Mouse (Mus musculus) kidney, embryonic 15.5 days (tissue): ENCODE results near the gene Gsdma3. TPM values are rescaled to one million over a fixed set of nuclear protein-coding genes. Genes with fewer than 3 reads are reported as not detected.
"Not testable (repeated sequence)": the region's sequence is repeated elsewhere in the genome, so short reads cannot be mapped to it uniquely, and the experiment has no call there.

ENCODE experiments used
- ATAC-seq: fragments of 200-750 bp; cut with Nextera tagmentation; replicated peaks from 2 replicates; pipeline ENCODE4 v1.8.0; 2017; ENCODE audit warnings: moderate TSS enrichment; ENCODE audit not compliant: low FRiP score
- H3K27ac ChIP-seq: fragments of 300-500 bp; sonication (generic); 2 replicates; pipeline ENCODE4 v1.5.1; 2015; ENCODE audit warnings: mild to moderate bottlenecking, inconsistent platforms
- H3K27me3 ChIP-seq: fragments of 300-500 bp; sonication (generic); 2 replicates; pipeline ENCODE4 v1.6.1; 2015; ENCODE audit warnings: inconsistent platforms
- H3K36me3 ChIP-seq: fragments of 300-500 bp; sonication (generic); 2 replicates; pipeline ENCODE4 v1.6.1; 2015; ENCODE audit warnings: inconsistent platforms
- H3K4me1 ChIP-seq: fragments of 300-500 bp; sonication (generic); 2 replicates; pipeline ENCODE4 v1.6.1; 2015; ENCODE audit warnings: inconsistent platforms
- H3K4me2 ChIP-seq: fragments of 300-500 bp; sonication (generic); 2 replicates; pipeline ENCODE4 v1.6.1; 2015; ENCODE audit warnings: moderate library complexity, mild to moderate bottlenecking, inconsistent platforms
- H3K4me3 ChIP-seq: fragments of 300-500 bp; sonication (generic); replicated peaks from 2 replicates; pipeline ENCODE4 v1.5.1; 2015; ENCODE audit warnings: mild to moderate bottlenecking, inconsistent platforms
- H3K9ac ChIP-seq: fragments of 300-500 bp; sonication (generic); 2 replicates; pipeline ENCODE4 v1.6.1; 2015; ENCODE audit warnings: mild to moderate bottlenecking, inconsistent platforms
- H3K9me3 ChIP-seq: fragments of 300-500 bp; sonication (generic); replicated peaks from 2 replicates; pipeline ENCODE4 v1.6.1; 2016; ENCODE audit warnings: inconsistent platforms
- WGBS: fragments of 180-500 bp; shearing (Covaris S2); methylation state at CpG from one replicate; pipeline ENCODE4 v1.1.7; 2015; ENCODE audit warnings: mixed read lengths; 5-methylcytosine and 5-hydroxymethylcytosine counted together
- polyA plus RNA-seq: library from polyadenylated mRNA; unstranded; fragments of >200 nt; fragmentation: Nextera tagmentation; extraction: Ambion mirVana; gene quantifications from 2 replicates; pipeline ENCODE4 v1.2.1, GENCODE M21; 2015

Gsdma3 gene
- polyA plus RNA-seq, 1 experiment from 2014 or later, result not detected

DNA sequence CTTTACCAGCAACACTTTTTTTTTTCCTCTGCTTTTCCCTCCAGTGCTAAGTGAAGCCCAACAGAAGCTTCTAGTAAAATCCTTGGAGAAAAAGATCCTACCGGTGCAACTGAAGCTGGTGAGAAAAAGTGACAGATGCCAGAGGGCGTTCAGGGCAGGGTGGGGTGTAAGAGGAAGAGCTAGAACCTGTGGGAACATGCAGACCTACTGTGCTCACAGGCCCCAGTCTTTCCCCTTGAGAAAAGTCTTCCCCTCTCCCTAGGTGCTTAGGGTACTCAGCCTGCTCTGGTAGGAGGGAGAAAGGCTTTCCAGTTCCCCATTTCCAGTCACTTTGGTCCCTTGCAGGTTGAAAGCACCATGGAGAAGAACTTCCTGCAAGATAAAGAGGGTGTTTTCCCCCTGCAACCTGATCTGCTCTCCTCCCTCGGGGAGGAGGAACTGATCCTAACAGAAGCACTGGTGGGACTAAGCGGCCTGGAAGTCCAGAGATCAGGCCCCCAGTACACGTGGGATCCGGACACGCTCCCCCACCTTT lies 49.7 kb downstream of the Gsdma3 start:
- Histone ChIP-seq H3K4me3 (no peak overlapping the region), H3K27ac (no peak overlapping the region), H3K27me3 (peaks cover 12% of the 10 kb centered on the region; the same call in 1 of the 2 replicates), H3K4me1 (peaks cover 12% of the 10 kb centered on the region), H3K4me2 (no peak overlapping the region), H3K36me3 (no peaks in the 10 kb centered on the region), H3K9me3 (no peaks in the 10 kb centered on the region), H3K9ac (no peak overlapping the region)
- no peak for ATAC-seq
- 20% methylated on average over 7 of the region's 7 CpGs for WGBS

DNA sequence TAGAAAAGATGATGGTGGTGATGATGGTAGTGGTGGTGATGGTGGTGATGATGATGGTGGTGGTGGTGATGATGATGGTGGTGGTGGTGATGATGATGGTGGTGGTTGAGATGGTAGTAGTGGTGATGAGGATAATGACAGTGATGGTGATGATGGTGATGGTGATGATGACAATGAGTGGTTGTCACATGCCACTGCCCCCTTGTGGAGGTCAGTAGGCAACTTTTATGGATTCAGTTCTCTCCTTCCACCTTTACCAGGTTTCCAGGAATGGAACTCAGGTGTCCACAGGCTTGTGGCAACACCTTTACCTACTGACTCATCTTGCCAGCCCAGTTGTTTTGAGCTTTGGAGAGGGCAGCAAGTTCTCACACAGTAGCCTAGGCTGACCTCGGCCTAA lies 53.9 kb downstream of the Gsdma3 start:
- ATAC-seq, result no peak
- H3K4me1 ChIP-seq, result peaks cover 22% of the 10 kb centered on the region
- H3K36me3 ChIP-seq, result peaks cover 8% of the 10 kb centered on the region
- no peak overlapping the region for H3K4me2 ChIP-seq
- H3K27ac ChIP-seq, result no peak overlapping the region
- no peak overlapping the region for H3K4me3 ChIP-seq
- no peaks in the 10 kb centered on the region for H3K9me3 ChIP-seq
- H3K9ac ChIP-seq, result no peak overlapping the region
- 96% methylated on average over 1 of the region's 1 CpGs for WGBS
- no peaks in the 10 kb centered on the region for H3K27me3 ChIP-seq

DNA sequence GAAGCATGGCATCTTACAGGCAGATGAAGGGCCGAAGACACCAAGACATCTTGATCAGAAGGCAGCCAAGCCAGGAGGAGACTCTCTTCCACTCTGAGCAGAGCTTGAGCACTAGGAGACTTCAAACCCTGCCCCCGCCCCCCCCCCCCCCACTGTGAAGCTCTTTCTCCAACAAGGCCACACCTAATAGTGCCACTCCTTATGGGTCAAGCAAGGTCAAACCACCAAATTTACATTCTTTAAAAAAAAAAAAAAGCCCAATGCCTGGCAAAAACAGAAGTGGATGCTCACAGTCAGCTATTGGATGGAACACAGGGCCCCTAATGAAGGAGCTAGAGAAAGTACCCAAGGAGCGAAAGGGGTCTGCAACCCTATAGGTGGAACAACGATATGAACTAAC lies 54.4 kb downstream of the Gsdma3 start:
- not testable (repeated sequence) for H3K9me3 ChIP-seq, H3K9ac ChIP-seq, H3K4me3 ChIP-seq, H3K27ac ChIP-seq, H3K4me2 ChIP-seq, H3K27me3 ChIP-seq, ATAC-seq
- Histone ChIP-seq H3K4me1 (peaks cover 22% of the 10 kb centered on the region), H3K36me3 (peaks cover 14% of the 10 kb centered on the region)
- 88% methylated on average over 4 of the region's 4 CpGs for WGBS

DNA sequence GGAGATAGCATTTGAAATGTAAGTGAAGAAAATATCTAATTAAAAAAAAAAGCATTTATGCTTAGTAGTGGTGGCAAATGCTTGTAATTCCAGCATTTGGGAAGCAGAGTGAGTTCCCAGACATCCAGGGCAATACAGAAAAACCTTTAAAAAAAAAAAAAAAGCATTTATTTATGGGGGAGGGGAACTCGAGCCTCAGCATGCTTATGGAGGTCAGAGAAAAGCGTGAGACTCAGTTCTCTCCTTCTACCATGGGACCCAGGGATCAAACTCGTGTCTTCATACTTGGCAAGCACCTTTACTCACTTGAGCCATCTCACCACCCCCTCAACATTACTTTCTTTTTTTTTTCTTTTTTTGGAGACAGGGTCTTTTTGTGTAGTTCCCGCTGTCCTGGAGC lies 55.0 kb downstream of the Gsdma3 start:
- H3K36me3 ChIP-seq, result peaks cover 20% of the 10 kb centered on the region
- H3K9ac ChIP-seq, result no peak overlapping the region
- no peak overlapping the region; the same call in 1 of the 2 replicates for H3K4me2 ChIP-seq
- no peak for ATAC-seq
- H3K4me3 ChIP-seq, result no peak overlapping the region
- no peak overlapping the region for H3K27ac ChIP-seq
- WGBS, result 83% methylated on average over 4 of the region's 4 CpGs
- peaks cover 20% of the 10 kb centered on the region for H3K4me1 ChIP-seq
- H3K9me3 ChIP-seq, result no peaks in the 10 kb centered on the region
- no peaks in the 10 kb centered on the region for H3K27me3 ChIP-seq

DNA sequence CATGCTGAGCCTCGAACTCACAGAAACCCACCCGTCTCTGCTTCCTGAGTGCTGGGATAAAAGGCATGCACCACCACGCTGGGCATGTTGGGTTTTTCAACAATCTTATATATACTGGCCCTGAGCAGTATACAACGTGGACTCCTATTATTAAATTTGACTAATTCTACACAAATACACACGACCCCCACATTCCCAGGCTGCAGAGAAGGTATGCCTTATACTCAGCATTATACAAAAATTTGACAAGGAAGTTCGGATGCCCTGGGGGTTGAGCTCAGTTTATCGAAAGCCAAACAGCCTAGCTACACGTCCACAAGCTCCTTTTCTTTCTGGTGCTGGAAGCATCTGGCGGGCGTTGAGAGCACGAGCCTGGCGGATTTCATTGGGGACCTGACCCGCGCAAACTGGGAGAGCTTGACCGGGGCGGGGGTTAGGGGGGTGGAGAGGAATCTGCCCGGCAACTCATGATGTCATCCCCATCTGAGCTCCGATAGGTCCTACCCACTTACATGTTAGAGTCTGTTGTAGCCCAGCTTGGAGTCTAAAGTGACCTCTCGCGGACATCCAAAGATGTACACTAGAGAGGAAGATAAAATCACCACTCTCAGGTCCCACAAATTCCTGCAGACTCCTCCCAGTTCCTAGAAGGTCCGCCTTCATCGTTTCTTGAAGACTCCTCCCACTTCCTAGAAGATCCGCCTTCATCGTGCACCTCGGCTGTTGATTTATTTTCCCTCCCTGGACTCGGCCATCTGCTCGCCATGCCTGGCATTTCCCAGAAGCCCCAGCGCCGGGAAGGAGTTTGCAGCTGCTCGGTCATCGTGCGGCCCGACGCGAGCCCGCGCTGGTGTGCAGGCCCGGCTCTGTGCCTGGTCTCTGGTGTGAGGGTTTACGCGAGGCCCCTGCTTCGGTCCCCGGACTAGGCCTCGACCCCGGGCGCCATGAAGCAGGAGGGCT lies 55.9 kb downstream of the Gsdma3 start, which contains the start of gene Psmd3:
TSS of gene Psmd3 (plus strand) at position 769 of the 960 bp plus-strand sequence.
- no peaks in the 10 kb centered on the region for H3K9me3 ChIP-seq
- no peaks in the 10 kb centered on the region for H3K27me3 ChIP-seq
- peak within 1 kb of the TSS; percentile 99 for H3K4me3 ChIP-seq
- H3K9ac ChIP-seq, result peak within 1 kb of the TSS; percentile 100
- peak within 1 kb of the TSS; percentile 69 for H3K4me2 ChIP-seq
- peaks cover 29% of the 10 kb centered on the region for H3K36me3 ChIP-seq
- H3K4me1 ChIP-seq, result peaks cover 20% of the 10 kb centered on the region
- WGBS, result 4% methylated on average over 45 of the region's 45 CpGs
- H3K27ac ChIP-seq, result peak within 1 kb of the TSS; percentile 81
- peak; percentile 92 for ATAC-seq

DNA sequence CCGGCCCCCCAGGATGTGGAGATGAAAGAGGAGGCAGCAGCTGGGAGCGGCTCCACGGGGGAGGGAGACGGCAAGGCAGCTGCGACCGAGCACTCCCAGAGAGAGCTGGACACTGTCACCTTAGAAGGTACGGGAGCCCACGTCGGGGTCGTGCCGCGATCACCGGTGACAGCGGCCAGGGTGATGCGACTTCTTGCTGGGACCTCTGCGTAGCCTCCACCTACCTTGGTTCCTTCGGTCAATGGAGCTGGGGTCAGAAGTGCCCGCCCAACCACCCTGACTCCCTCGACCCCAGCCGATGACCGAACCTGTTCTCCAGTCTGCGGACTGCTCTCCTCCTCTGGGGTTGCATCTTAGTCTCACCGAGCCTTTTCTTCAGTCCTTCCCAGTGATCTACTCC lies 56.7 kb downstream of the Gsdma3 start:
- H3K4me2 ChIP-seq, result peak overlapping the region; percentile 69
- 0% methylated on average over 23 of the region's 23 CpGs for WGBS
- H3K27ac ChIP-seq, result peak overlapping the region; percentile 81
- H3K36me3 ChIP-seq, result peaks cover 36% of the 10 kb centered on the region
- peak overlapping the region; percentile 99 for H3K4me3 ChIP-seq
- no peaks in the 10 kb centered on the region for H3K9me3 ChIP-seq
- H3K9ac ChIP-seq, result peak overlapping the region; percentile 100
- peak; percentile 33 for ATAC-seq
- H3K27me3 ChIP-seq, result no peaks in the 10 kb centered on the region
- H3K4me1 ChIP-seq, result peaks cover 27% of the 10 kb centered on the region

DNA sequence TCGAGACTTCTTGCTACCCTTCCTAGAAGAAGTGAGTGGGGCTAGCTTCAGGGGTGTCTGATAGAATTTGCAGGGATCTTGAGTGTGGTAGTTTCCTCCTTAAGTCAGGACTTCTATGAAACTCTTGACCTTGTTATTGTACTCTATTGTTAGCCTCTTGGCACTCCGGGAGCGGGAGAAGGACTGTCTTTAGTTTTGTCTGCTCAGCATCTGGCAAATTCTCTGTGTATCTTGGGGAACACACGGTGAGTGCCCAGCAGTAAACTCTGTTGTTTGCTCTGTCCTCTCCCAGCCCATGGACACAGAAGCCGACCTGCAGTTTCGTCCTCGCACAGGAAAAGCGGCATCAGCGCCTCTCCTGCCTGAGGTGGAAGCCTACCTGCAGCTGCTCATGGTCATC lies 59.5 kb downstream of the Gsdma3 start:
- WGBS, result 93% methylated on average over 9 of the region's 9 CpGs
- Histone ChIP-seq H3K9me3 (no peaks in the 10 kb centered on the region), H3K4me2 (no peak overlapping the region), H3K27ac (peak overlapping the region; percentile 80), H3K4me1 (peaks cover 31% of the 10 kb centered on the region), H3K4me3 (no peak overlapping the region), H3K27me3 (no peaks in the 10 kb centered on the region), H3K36me3 (peaks cover 60% of the 10 kb centered on the region), H3K9ac (no peak overlapping the region; the same call in 1 of the 2 replicates)
- ATAC-seq, result no peak

DNA sequence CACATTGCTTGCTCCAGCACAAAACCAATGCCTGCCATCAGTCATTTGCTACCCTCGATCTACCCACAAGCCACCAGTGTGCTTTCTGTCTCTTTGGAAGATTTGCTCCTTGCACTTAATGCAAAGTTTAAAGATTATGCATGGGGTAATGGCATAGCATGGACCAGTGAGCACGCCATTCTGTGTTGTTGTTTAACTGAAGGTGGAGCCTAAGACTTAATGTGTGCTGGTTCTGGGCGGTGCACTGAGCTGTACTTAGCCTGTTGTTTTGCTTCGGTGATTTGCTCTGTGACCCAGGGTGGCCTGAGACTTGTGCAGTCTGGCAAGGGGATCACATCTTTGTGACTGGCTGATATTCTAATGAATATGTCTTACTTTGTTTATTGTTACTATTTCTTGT lies 60.8 kb downstream of the Gsdma3 start:
- Histone ChIP-seq H3K9me3 (no peaks in the 10 kb centered on the region), H3K4me2 (peak overlapping the region; percentile 5; the same call in 1 of the 2 replicates), H3K9ac (no peak overlapping the region), H3K4me1 (peaks cover 31% of the 10 kb centered on the region), H3K36me3 (peaks cover 73% of the 10 kb centered on the region), H3K27ac (peak overlapping the region; percentile 80), H3K27me3 (no peaks in the 10 kb centered on the region), H3K4me3 (no peak overlapping the region)
- 52% methylated on average over 4 of the region's 4 CpGs for WGBS
- ATAC-seq, result peak; percentile 61

Other genes starting within 250 kb of the Gsdma3 start
- 2.5 and 3.5 TPM in 2 replicates for gene Tcap, start 242.5 kb upstream of the Gsdma3 start, polyA plus RNA-seq
- gene Pnmt, start 239.9 kb upstream of the Gsdma3 start, polyA plus RNA-seq, result 2.7 and 3.8 TPM in 2 replicates
- gene Pgap3, start 225.9 kb upstream of the Gsdma3 start, polyA plus RNA-seq, result 16.9 and 17.5 TPM in 2 replicates
- gene Erbb2, start 213.9 kb upstream of the Gsdma3 start, polyA plus RNA-seq, result 46.2 and 48.0 TPM in 2 replicates
- 101 and 106 TPM in 2 replicates for gene Mien1, start 187.4 kb upstream of the Gsdma3 start, polyA plus RNA-seq
- 68.8 and 69.8 TPM in 2 replicates for gene Grb7, start 180.0 kb upstream of the Gsdma3 start, polyA plus RNA-seq
- 0.43 and 0.44 TPM in 2 replicates for gene Ikzf3, start 80.3 kb upstream of the Gsdma3 start, polyA plus RNA-seq
- 0.12 and 0.27 TPM in 2 replicates for gene Zpbp2, start 75.3 kb upstream of the Gsdma3 start, polyA plus RNA-seq
- gene Ormdl3, start 39.0 kb upstream of the Gsdma3 start, polyA plus RNA-seq, result 59.4 and 61.1 TPM in 2 replicates
- gene Lrrc3c, start 28.1 kb upstream of the Gsdma3 start, polyA plus RNA-seq, result not detected in 2 replicates
- gene Gm12355, start 699 bp upstream of the Gsdma3 start, polyA plus RNA-seq, result 1.1 and 1.5 TPM in 2 replicates
- not detected in 2 replicates for gene Gsdma2, start 20.4 kb downstream of the Gsdma3 start, polyA plus RNA-seq
- gene Gsdma, start 38.0 kb downstream of the Gsdma3 start, polyA plus RNA-seq, result 0.06 and 0.13 TPM in 2 replicates
- 262 and 280 TPM in 2 replicates for gene Psmd3, start 56.2 kb downstream of the Gsdma3 start, polyA plus RNA-seq
- gene Csf3, start 74.9 kb downstream of the Gsdma3 start, polyA plus RNA-seq, result 0.23 TPM in 1 of 2 replicates, not detected in the other
- gene Med24, start 103.1 kb downstream of the Gsdma3 start, polyA plus RNA-seq, result 58.2 and 64.7 TPM in 2 replicates
- gene Thra, start 114.3 kb downstream of the Gsdma3 start, polyA plus RNA-seq, result 21.7 and 26.9 TPM in 2 replicates
- 2.0 and 2.3 TPM in 2 replicates for gene Nr1d1, start 149.0 kb downstream of the Gsdma3 start, polyA plus RNA-seq
- gene Msl1, start 169.2 kb downstream of the Gsdma3 start, polyA plus RNA-seq, result 25.1 and 25.8 TPM in 2 replicates
- gene Casc3, start 178.5 kb downstream of the Gsdma3 start, polyA plus RNA-seq, result 40.6 and 40.8 TPM in 2 replicates
- 1.6 and 1.7 TPM in 2 replicates for gene Rapgefl1, start 210.4 kb downstream of the Gsdma3 start, polyA plus RNA-seq
- 4.2 and 5.2 TPM in 2 replicates for gene Wipf2, start 237.3 kb downstream of the Gsdma3 start, polyA plus RNA-seq